Mouse (Mus musculus): ENCODE measurements around the gene Card9.

Card9 gene

DNA sequence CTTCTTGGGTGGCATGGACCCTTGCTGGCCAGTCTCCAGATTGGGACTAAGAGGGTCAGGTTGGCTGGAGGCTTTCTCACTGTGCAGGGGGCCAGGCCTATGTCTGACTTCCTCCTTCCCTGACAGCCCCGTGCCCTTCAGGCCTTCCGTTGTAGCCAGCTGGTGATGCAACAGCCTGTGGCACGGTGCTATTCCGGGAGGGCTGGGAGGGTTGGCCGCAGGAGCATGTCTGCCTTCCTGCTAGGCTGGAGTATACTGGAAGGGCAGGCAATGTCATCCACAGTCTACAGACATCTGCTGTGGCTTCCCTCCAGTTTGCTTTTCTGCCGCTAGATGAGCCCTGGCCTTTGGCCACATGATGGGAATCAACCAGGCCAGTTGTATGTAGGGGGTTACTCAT, 735 bp downstream of the Card9 start:
- peak; percentile 17 for DNase-seq

DNA sequence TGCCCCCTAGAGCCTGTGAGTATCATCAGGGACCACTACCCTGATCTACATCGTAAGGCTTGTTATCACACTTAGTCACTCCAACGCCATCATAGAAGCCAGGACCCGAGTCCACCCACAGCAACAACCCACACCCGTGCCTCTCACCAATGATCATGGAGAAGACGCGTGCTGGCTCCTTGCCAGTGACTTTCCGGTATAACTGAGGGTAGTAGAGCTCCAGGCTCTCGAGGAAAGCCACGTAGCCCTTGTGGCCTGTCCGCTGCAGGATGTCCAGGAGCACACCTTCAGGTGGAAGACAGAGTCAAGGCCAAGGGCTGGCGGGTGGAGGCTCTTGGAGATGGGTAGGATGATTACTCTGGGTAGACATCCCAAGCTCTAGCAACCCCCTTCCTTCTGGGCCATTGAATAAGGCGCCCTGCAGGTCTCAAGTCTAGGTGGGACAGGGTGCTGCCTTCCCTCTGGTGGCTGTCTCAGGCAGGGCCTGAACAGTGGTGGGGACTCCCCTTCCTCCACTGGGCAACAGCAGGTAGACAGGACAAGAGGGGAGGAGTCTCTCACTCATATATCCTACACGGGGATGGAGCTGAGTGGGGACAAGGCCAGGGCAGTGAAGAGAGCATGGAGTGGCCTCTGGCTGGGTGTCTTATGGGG, 1.9 kb downstream of the Card9 start:
- DNase-seq: peak; percentile 12

- peak; percentile 46 for DNase-seq
These were observed 3.2 kb downstream of the Card9 start for GRCm38 (mm10) chr2:26357484-26357883.

DNA sequence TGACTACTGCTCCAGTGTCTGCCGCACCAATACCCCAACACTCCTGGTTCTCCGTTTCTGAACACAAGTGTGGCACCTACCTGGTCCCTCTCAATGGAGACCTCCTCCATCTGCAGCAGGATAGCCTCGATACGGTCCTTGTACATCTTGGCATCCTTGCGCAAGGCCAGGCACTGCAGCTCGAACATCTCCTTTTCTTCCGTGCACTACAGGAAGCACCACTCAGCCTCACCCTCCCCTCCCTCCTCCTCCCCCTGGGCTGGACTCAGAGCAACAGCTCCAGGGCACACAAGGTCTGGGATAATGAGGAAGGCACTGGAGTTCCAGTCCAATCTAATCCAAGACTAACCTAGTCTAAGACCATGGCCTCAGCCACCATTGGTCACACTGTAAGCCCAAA, 4.0 kb downstream of the Card9 start:
- DNase-seq: peak; percentile 67

- DNase-seq: peak; percentile 52
These were observed 4.5 kb downstream of the Card9 start for GRCm38 (mm10) chr2:26356231-26356630.

DNA sequence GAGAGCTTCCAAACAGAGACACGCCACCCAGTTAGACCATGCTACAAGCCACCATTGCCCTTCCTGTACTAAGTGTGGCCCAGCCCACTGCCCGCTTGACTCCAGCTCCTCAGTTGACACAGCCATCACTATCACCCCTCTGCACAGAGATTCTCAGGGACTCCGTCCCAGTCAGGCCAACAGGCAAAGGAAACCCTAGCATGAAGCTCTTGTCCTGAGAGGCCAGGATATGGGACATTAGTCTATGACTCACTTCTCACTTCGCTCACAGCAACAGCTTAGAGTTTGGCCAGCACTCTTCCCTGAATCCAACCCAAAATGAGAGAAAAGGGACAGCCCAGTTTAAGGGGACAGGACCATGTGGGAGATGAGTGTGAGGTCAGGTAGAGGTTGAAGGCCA, 6.3 kb downstream of the Card9 start:
- peak; percentile 12 for DNase-seq

DNA sequence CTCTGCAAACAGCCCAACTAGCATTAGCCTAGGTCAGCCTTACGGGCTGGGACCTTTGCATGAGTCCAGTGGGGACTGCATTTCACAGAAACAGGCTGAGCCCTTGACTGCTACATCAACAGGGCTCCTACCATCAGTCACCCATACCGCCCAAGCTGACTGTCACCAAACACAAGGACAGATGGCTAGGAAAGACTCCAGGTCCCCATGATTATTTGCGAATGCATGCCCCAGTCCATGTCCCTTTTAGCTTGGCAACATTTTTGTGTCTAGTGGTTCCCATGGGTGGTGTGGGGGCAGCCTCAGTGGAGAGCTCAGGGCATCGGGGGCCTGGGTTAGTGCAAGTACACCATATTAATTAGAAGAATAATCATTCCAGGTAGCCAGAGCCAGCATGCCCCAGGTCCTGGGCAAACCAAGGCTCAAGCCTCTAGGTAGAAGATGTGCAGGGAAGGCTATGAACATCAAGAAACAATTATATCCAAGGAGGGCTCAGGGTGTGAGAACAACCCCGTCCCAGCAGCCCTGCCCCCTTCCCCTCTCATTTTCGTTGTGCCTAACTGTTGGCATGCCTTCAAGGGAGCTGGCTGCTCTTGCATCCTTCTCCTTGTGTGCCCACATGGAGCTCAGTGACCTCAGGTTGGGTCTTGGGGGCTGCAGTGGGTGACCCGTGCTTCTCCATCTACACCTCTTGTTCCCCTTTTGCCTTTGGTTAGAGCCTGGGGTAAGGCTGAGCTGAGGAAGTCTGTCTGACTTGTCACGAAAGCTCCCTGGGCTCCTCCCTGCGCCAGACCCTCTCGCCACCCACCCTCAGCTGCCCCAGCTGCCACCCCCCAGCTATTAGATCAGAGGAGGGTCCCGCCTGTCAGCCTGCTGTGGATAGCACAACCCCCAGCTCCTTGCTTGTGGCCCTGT, 7.4 kb downstream of the Card9 start:
- DNase-seq: peak; percentile 24

GRCm38 (mm10) chr2:26352291-26352910, 8.3 kb downstream of the Card9 start:
- peak; percentile 83 for DNase-seq

- DNase-seq: peak; percentile 96
These were observed 9.1 kb downstream of the Card9 start, which contains the start of gene Dnlz for GRCm38 (mm10) chr2:26351358-26352290. Gene Dnlz (minus strand): TSS chr2:26352110.

GRCm38 (mm10) chr2:26348241-26348640, 12.5 kb downstream of the Card9 start:
- no peak for DNase-seq

DNA sequence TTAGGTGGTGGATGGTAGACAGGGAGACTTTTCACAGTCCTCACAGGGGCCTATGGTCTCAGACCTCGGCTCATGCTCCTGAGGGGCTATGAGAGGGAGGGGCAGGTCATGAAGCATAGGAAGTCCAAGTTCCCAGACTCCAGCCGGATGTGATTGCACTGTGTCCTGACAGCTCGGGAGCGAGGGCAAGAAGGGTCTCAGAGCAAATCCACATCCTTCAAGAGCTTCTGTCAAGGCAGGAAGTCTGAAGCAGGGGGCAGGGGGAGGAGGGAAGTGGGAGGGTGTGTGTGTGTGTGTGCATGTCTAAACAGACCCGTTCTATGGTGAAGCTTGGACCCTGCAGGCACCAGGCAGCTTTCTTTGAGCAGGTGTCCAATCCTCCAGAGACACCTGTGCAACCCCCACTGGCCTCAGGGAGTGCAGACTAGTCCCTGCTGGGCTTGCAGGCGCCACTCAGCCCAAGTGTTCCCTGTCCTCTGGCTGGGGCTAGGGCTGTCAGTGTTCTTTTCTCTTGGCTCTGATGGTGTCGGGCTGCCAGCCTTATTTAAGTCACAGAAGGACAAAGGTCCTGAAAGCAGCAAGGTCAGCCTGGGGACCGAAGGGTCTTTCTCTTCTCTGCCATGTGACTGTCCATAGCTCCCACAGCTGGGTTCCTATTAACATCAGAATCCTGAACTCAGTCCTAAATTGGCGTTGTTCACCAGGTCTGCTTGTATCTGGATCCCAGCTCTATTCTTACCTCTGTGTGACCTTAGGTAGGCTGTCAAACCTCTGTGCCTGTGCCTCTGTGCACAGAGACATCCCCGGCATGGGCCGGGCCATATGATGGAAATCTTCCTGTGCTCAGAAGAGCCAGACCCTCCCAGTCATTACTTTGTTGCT, 17.9 kb downstream of the Card9 start:
- peak; percentile 54 for DNase-seq

DNA sequence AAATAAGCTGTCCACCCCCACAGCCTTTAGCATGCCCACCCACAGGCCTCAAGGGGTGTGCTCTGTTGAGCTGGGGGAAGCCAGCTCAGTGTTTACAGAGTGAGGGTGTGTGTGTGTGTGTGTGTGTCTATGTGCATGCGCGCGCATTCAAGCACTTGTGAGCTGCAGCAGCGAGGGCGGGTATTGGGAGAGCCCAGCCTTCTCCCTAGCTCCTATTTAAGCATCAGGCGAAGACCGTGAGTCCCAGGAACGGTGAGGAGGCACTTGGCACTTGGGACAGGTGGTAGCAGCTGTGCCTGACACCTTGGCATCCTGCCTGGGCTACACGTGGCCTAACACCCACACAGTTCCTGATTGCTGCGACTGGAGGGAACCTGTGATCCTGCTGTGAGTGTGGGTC, 18.7 kb downstream of the Card9 start:
- no peak for DNase-seq

DNA sequence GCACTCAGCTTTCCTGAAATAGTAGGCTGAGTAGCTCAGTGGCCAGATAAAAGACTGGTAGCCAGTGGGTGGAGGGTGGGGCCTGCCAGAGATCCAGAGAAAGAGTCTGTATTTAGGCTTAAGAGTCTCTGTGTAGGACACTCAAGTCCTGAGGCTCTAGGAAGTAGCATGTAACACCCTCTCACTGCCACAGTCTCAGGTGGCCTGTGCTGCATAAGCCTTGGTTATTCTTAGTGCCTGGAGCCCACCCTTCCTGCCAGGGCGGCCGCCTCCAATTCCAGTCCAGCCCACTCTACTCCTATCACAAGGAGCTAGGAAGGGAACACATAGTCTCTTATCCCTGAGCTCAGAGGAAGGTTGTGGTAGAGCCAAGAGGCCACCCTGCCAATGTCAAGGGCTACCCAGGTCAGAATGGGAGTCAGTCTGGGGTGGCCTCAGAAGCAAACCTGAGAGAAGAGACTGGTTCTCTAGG, 19.2 kb downstream of the Card9 start:
- DNase-seq: no peak

GRCm38 (mm10) chr2:26339204-26339551, 21.5 kb downstream of the Card9 start:
- no peak for DNase-seq

DNA sequence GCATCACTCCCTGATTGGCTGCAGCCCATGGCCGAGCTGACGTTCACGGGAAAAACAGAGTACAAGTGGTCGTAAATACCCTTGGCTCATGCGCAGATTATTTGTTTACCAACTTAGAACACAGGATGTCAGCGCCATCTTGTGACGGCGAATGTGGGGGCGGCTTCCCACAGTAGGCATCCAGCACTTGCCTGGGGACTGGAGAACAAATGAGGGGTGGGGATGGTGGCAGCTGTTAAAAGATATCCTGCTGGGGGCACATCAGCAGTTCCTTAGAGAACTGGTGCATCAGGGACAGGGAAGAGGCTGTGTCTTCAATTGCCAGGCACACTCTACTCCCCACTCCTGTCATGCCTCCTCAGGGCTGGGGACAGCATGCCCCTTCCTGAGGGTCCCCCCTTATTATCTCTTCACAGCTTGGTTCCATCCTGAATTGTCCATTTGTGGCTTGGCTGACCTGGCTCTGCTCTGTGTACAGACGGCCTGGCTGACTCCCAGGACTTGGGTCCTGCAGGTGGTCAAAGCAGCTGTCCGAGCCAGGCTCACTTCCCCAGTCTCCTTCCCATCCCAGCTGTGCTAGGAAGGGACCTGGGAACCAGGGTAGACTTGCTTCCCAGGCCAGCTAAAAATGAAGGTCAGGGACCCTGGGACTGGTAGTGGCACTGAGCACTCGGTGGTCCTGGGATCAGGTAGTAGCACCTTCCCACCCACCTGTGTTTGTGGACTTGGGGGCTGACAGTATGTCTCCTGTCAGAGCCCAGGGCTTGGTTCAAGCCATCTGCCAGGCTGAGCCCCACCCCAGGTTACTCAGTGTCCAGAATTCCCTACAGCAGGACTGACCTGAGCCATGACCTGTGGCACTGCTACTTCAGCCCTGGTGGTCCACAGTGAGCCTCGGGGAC, 22.2 kb downstream of the Card9 start:
- no peak for DNase-seq

DNA sequence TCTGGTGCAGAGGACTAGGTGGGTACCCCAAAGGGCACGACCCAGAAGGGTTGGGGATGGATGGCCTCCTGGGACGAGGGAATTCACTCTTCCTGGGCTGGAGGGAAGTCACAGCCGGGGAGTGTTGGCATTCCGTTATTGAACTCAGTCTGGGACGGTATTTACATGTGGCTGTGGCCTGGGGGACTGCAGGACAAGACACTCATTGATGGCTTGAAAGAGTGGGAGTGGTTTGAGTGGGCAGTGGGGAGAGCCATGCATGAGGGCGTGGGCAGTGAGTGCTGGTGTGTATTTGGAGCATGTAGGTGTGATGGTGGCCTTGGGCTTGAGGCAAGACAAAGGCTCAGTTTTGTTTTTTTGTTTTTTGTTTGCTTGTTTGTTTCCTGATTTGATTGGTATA, 30.0 kb downstream of the Card9 start:
- DNase-seq: no peak

DNA sequence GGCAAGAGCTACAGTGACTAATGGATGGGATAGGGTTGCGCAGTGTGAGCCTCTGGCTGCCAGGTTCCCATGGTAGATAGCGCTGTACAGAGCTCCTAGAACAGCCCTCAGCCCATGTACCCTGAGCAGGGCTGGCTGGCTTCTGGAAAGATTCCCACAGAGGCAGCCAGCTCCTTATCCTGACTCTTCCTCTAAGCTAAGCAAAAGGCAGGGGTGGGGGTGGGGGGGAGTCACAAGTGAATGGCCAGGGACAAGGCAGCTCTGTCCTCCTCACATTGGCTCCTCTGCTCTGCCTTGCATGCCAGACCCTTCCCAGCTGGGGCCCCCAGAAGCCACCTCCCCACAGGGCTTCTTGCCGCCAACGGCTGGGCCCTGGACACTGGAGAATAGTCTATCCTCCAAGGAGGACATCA, 30.7 kb downstream of the Card9 start:
- no peak for DNase-seq

DNA sequence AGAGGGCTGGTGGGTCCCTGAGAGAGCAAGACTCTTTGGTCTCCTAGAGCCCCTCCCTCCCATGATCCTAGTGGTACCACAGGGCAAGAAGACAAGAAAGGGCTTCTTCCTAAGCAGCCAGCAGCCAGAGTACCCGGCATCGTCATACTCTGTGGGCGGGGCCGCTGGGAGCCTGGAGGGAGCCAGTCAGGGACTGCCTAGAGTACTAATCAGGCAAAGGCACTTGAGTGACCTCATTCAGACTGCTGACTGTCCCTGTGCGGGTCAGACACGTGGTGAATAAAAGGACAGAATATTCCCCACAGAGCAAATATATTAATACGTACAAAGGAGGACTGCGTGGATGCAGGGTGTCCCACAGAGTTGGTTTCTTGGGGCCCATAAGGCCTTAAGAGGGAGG, 31.3 kb downstream of the Card9 start:
- no peak for DNase-seq

DNA sequence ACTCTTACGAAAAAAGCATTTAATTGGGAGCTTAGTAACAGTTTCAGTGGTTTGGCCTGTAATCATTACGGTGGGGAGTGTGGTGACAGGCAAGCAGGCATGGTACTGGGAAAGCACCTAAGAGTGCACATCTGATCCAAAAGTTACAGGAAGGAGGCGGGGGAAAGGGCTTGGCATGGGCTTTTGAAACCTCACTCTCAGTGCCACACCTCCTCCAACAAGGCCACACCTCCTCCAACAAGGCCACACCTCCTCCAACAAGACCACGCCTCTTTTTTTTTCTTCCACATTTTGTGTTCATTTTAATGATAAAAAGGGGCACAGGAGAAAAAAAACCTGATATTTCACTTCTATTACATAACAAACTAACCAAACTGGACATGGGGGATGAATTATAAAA, 32.9 kb downstream of the Card9 start:
- DNase-seq: no peak
